Mouse (Mus musculus) embryonic facial prominence, embryonic 14.5 days (tissue): Measurements from ENCODE around the gene Ptprg. TPM values are rescaled to one million over a fixed set of nuclear protein-coding genes. Genes with fewer than 3 reads are reported as not detected.

Source experiments
- ATAC-seq: fragments of 200-750 bp; cut with Nextera tagmentation; 2 replicates; pipeline ENCODE4 v1.8.0; 2017; ENCODE audit warnings: low read depth, moderate number of reproducible peaks, moderate TSS enrichment
- DNase-seq: peaks from one replicate; pipeline ENCODE4 v3.0.0-alpha.2; 2015; ENCODE audit warnings: low spot score
- H3K27ac ChIP-seq: fragments of 300-500 bp; sonication (generic); replicated peaks from 2 replicates; pipeline ENCODE4 v1.5.1; 2014; ENCODE audit warnings: low read depth, mild to moderate bottlenecking, low read length, moderate library complexity
- H3K27me3 ChIP-seq: fragments of 300-500 bp; sonication (generic); replicated peaks from 2 replicates; pipeline ENCODE4 v1.6.1; 2014; ENCODE audit warnings: low read length; ENCODE audit not compliant: control insufficient read depth, insufficient read depth
- H3K36me3 ChIP-seq: fragments of 300-500 bp; sonication (generic); 2 replicates; pipeline ENCODE4 v1.6.1; 2014; ENCODE audit warnings: low read length, mixed read lengths; ENCODE audit not compliant: control insufficient read depth, insufficient read depth
- H3K4me1 ChIP-seq: fragments of 300-500 bp; sonication (generic); 2 replicates; pipeline ENCODE4 v1.6.1; 2014; ENCODE audit warnings: antibody characterized with exemption, low read length; ENCODE audit not compliant: control insufficient read depth, insufficient read depth
- H3K4me2 ChIP-seq: fragments of 300-500 bp; sonication (generic); 2 replicates; pipeline ENCODE4 v1.6.1; 2014; ENCODE audit warnings: low read depth, mild to moderate bottlenecking, low read length, moderate library complexity, mixed read lengths
- H3K4me3 ChIP-seq: fragments of 300-500 bp; sonication (generic); 2 replicates; pipeline ENCODE4 v1.5.1; 2014; ENCODE audit warnings: low read depth, mild to moderate bottlenecking, low read length
- H3K9ac ChIP-seq: fragments of 300-500 bp; sonication (generic); 2 replicates; pipeline ENCODE4 v1.6.1; 2014; ENCODE audit warnings: low read depth, mild to moderate bottlenecking, low read length, moderate library complexity, mixed read lengths
- H3K9me3 ChIP-seq: fragments of 300-500 bp; sonication (generic); 2 replicates; pipeline ENCODE4 v1.6.1; 2016; ENCODE audit warnings: low read length; ENCODE audit not compliant: control insufficient read depth
- WGBS: fragments of 180-500 bp; shearing (Covaris S2); extraction: QIAGEN DNeasy Blood & Tissue Kit; methylation state at CpG from one replicate; pipeline ENCODE4 v1.1.7; 2014; 5-methylcytosine and 5-hydroxymethylcytosine counted together
- polyA plus RNA-seq: library from polyadenylated mRNA; unstranded; fragments of >200 nt; fragmentation: Nextera tagmentation; extraction: Ambion mirVana; gene quantifications from 2 replicates; pipeline ENCODE4 v1.2.1, GENCODE M21; 2014

Gene Ptprg
- polyA plus RNA-seq, 1 experiment from 2014 or later, result 23.5 TPM

- H3K27me3 ChIP-seq, result no peaks in the 10 kb centered on the region
- no peak overlapping the region for H3K4me2 ChIP-seq
- WGBS, result 59% methylated on average over 12 of the region's 12 CpGs
These were observed 546.3 kb downstream of the Ptprg start for GRCm38 (mm10) chr14:12099390-12100333.

GRCm38 (mm10) chr14:12102389-12103325, 549.3 kb downstream of the Ptprg start:
- no peak for ATAC-seq
- H3K9ac ChIP-seq, result no peak overlapping the region
- H3K27ac ChIP-seq, result no peak overlapping the region
- H3K9me3 ChIP-seq, result no peaks in the 10 kb centered on the region
- no peaks in the 10 kb centered on the region for H3K27me3 ChIP-seq
- H3K4me2 ChIP-seq, result no peak overlapping the region
- no peaks in the 10 kb centered on the region for H3K36me3 ChIP-seq
- DNase-seq, result no peak
- WGBS, result 74% methylated on average over 11 of the region's 11 CpGs
- H3K4me3 ChIP-seq, result no peak overlapping the region
- no peaks in the 10 kb centered on the region for H3K4me1 ChIP-seq

More at GRCm38 (mm10) chr14:12099390-12100333, 546.3 kb downstream of the Ptprg start:
- no peak overlapping the region for H3K4me3 ChIP-seq
- DNase-seq, result peak; percentile 14
- H3K4me1 ChIP-seq, result no peaks in the 10 kb centered on the region
- no peaks in the 10 kb centered on the region for H3K9me3 ChIP-seq
- no peak overlapping the region for H3K27ac ChIP-seq
- no peak overlapping the region for H3K9ac ChIP-seq
- no peak for ATAC-seq
- H3K36me3 ChIP-seq, result no peaks in the 10 kb centered on the region

GRCm38 (mm10) chr14:12104297-12105155, 551.2 kb downstream of the Ptprg start:
- Histone ChIP-seq H3K9me3 (no peaks in the 10 kb centered on the region), H3K36me3 (no peaks in the 10 kb centered on the region), H3K4me3 (no peak overlapping the region), H3K4me1 (no peaks in the 10 kb centered on the region), H3K27ac (no peak overlapping the region), H3K4me2 (no peak overlapping the region), H3K27me3 (no peaks in the 10 kb centered on the region), H3K9ac (no peak overlapping the region)
- 75% methylated on average over 12 of the region's 12 CpGs for WGBS
- DNase-seq (no peak), ATAC-seq (no peak)

- H3K36me3 ChIP-seq, result no peaks in the 10 kb centered on the region
- no peak overlapping the region for H3K27ac ChIP-seq
- H3K4me3 ChIP-seq, result no peak overlapping the region
- H3K4me1 ChIP-seq, result no peaks in the 10 kb centered on the region
- ATAC-seq (no peak), DNase-seq (no peak)
- WGBS, result 87% methylated on average over 2 of the region's 2 CpGs
- H3K9ac ChIP-seq, result no peak overlapping the region
- H3K9me3 ChIP-seq, result no peaks in the 10 kb centered on the region
- no peak overlapping the region for H3K4me2 ChIP-seq
- H3K27me3 ChIP-seq, result no peaks in the 10 kb centered on the region
These were observed 551.8 kb downstream of the Ptprg start for GRCm38 (mm10) chr14:12105156-12105430.

GRCm38 (mm10) chr14:12105593-12105992, 552.3 kb downstream of the Ptprg start:
- no peak for ATAC-seq

GRCm38 (mm10) chr14:12107459-12107858, 554.1 kb downstream of the Ptprg start:
- 67% methylated on average over 7 of the region's 7 CpGs for WGBS
- Histone ChIP-seq H3K9ac (no peak overlapping the region), H3K27me3 (no peaks in the 10 kb centered on the region), H3K4me2 (no peak overlapping the region), H3K4me3 (no peak overlapping the region), H3K9me3 (no peaks in the 10 kb centered on the region), H3K27ac (no peak overlapping the region), H3K4me1 (no peaks in the 10 kb centered on the region), H3K36me3 (no peaks in the 10 kb centered on the region)
- DNase-seq (peak; percentile 22), ATAC-seq (no peak; the same call in 1 of the 2 replicates)

More at GRCm38 (mm10) chr14:12105593-12105992, 552.3 kb downstream of the Ptprg start:
- Histone ChIP-seq H3K36me3 (no peaks in the 10 kb centered on the region), H3K9me3 (no peaks in the 10 kb centered on the region), H3K9ac (no peak overlapping the region), H3K4me2 (no peak overlapping the region), H3K27ac (no peak overlapping the region), H3K4me1 (no peaks in the 10 kb centered on the region), H3K4me3 (no peak overlapping the region), H3K27me3 (no peaks in the 10 kb centered on the region)
- WGBS, result 80% methylated on average over 3 of the region's 3 CpGs
- no peak for DNase-seq

- Histone ChIP-seq H3K4me1 (no peaks in the 10 kb centered on the region), H3K36me3 (no peaks in the 10 kb centered on the region), H3K9ac (no peak overlapping the region), H3K9me3 (no peaks in the 10 kb centered on the region), H3K4me2 (no peak overlapping the region), H3K27me3 (no peaks in the 10 kb centered on the region), H3K4me3 (no peak overlapping the region), H3K27ac (no peak overlapping the region)
- 77% methylated on average over 7 of the region's 7 CpGs for WGBS
- DNase-seq (no peak), ATAC-seq (no peak)
These were observed 554.7 kb downstream of the Ptprg start for GRCm38 (mm10) chr14:12107991-12108390.

- 41% methylated on average over 2 of the region's 2 CpGs for WGBS
- no peaks in the 10 kb centered on the region for H3K4me1 ChIP-seq
- DNase-seq, result peak; percentile 71
- no peaks in the 10 kb centered on the region for H3K9me3 ChIP-seq
- H3K27ac ChIP-seq, result no peak overlapping the region
- no peaks in the 10 kb centered on the region for H3K36me3 ChIP-seq
- ATAC-seq, result peak; percentile 75; the same call in 1 of the 2 replicates
- H3K9ac ChIP-seq, result no peak overlapping the region
- no peak overlapping the region for H3K4me3 ChIP-seq
- H3K4me2 ChIP-seq, result no peak overlapping the region
- H3K27me3 ChIP-seq, result no peaks in the 10 kb centered on the region
These were observed 559.2 kb downstream of the Ptprg start for GRCm38 (mm10) chr14:12112548-12113011.
